Mouse (Mus musculus): ENCODE results near the gene Wipi1. TPM values are rescaled to one million over a fixed set of nuclear protein-coding genes. Genes with fewer than 3 reads are reported as not detected.

The Wipi1 gene
- polyA plus RNA-seq, 1 experiment from 2014 or later = 18.2 TPM

GRCm38 (mm10) chr11:109525571-109525970, 86.2 kb downstream of the Wipi1 start:
- DNase-seq (ENCODE audit: low spot score) (no peak), ATAC-seq (replicated peaks; ENCODE audit: low FRiP score, low TSS enrichment, low read depth) (no peak)
- Histone ChIP-seq H3K4me3 (ENCODE audit: low read depth, low read length) (no peak overlapping the region), H3K4me1 (replicated peaks; ENCODE audit: control insufficient read depth, insufficient read depth, low read length) (no peaks in the 10 kb centered on the region), H3K9me3 (ENCODE audit: control insufficient read depth, low read length) (no peaks in the 10 kb centered on the region), H3K9ac (ENCODE audit: low read length) (no peak overlapping the region), H3K4me2 (ENCODE audit: low read length) (no peak overlapping the region), H3K27me3 (replicated peaks; ENCODE audit: control insufficient read depth, insufficient read depth, low read length) (no peaks in the 10 kb centered on the region), H3K27ac (ENCODE audit: low read depth) (no peak overlapping the region), H3K36me3 (ENCODE audit: control insufficient read depth, insufficient read depth, low read length) (no peaks in the 10 kb centered on the region)
- WGBS = 86% methylated on average over 4 of the region's 4 CpGs

- H3K9me3 ChIP-seq (ENCODE audit: control insufficient read depth, low read length) = no peaks in the 10 kb centered on the region
- no peak overlapping the region for H3K27ac ChIP-seq (ENCODE audit: low read depth)
- no peak overlapping the region for H3K9ac ChIP-seq (ENCODE audit: low read length)
- H3K4me1 ChIP-seq (replicated peaks; ENCODE audit: control insufficient read depth, insufficient read depth, low read length) = no peaks in the 10 kb centered on the region
- H3K27me3 ChIP-seq (replicated peaks; ENCODE audit: control insufficient read depth, insufficient read depth, low read length) = no peaks in the 10 kb centered on the region
- no peak for ATAC-seq (replicated peaks; ENCODE audit: low FRiP score, low TSS enrichment, low read depth)
- H3K4me3 ChIP-seq (ENCODE audit: low read depth, low read length) = no peak overlapping the region
- H3K4me2 ChIP-seq (ENCODE audit: low read length) = no peak overlapping the region
- no peaks in the 10 kb centered on the region for H3K36me3 ChIP-seq (ENCODE audit: control insufficient read depth, insufficient read depth, low read length)
- no peak for DNase-seq (ENCODE audit: low spot score)
- WGBS = 81% methylated on average over 5 of the region's 5 CpGs
These were observed 86.9 kb downstream of the Wipi1 start for GRCm38 (mm10) chr11:109524869-109525268.

Other genes with a start within 250 kb of the Wipi1 start
- 36.9 and 38.0 TPM in 2 replicates for gene Gna13, start 249.1 kb downstream of the Wipi1 start, polyA plus RNA-seq (2014; fragmentation: Nextera tagmentation; extraction: Ambion mirVana)
- not detected in 2 replicates for gene 9930022D16Rik, start 198.1 kb downstream of the Wipi1 start, polyA plus RNA-seq (2014; fragmentation: Nextera tagmentation; extraction: Ambion mirVana)
- gene Amz2, start 186.0 kb downstream of the Wipi1 start, polyA plus RNA-seq (2014; fragmentation: Nextera tagmentation; extraction: Ambion mirVana) = 41.8 and 43.0 TPM in 2 replicates
- 2.8 and 3.9 TPM in 2 replicates for gene Arsg, start 138.6 kb downstream of the Wipi1 start, polyA plus RNA-seq (2014; fragmentation: Nextera tagmentation; extraction: Ambion mirVana)
- 7.1 and 7.3 TPM in 2 replicates for gene Slc16a6, start 138.4 kb downstream of the Wipi1 start, polyA plus RNA-seq (2014; fragmentation: Nextera tagmentation; extraction: Ambion mirVana)
- gene Prkar1a, start 37.4 kb upstream of the Wipi1 start, polyA plus RNA-seq (2014; fragmentation: Nextera tagmentation; extraction: Ambion mirVana) = 328 and 365 TPM in 2 replicates
- 0.79 and 1.7 TPM in 2 replicates for gene Fam20a, start 110.3 kb upstream of the Wipi1 start, polyA plus RNA-seq (2014; fragmentation: Nextera tagmentation; extraction: Ambion mirVana)
- not detected in 2 replicates for gene 1700012B07Rik, start 216.1 kb upstream of the Wipi1 start, polyA plus RNA-seq (2014; fragmentation: Nextera tagmentation; extraction: Ambion mirVana)

Measured in intestine, embryonic 14.5 days (tissue).